Mouse (Mus musculus) telencephalon, adult 2 months (tissue): ENCODE measurements around the gene Stpg4.

ENCODE experiments used
- DNase-seq: peaks from one replicate; pipeline ENCODE4 v3.0.0-alpha.2; 2011; ENCODE audit warnings: low read depth, low spot score

Stpg4 gene

GRCm38 (mm10) chr17:87350471-87351240 is 76.9 kb downstream of the Stpg4 start:
- DNase-seq: no peak

DNA sequence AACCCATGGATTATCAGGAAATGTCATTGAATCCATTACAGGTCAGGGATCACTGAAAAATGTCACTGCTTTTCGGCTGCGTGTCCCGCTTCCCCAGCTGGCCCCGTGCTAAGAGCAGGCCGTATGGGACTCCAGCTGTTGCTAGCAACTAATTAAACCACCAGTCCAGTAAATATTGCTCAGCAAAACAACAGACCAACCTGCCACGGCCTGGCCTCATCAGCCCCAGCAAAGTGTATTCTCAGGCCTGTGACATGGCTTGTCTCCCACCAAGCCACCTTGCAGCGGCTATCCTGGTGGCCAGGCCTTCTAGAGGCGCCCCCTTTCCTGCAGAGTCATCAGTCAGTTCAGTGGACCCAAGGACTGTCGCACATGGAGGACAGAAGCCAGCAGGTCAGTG is 78.0 kb downstream of the Stpg4 start:
- no peak for DNase-seq

GRCm38 (mm10) chr17:87349069-87349468 is 78.5 kb downstream of the Stpg4 start:
- DNase-seq: no peak

GRCm38 (mm10) chr17:87348353-87348752 is 79.2 kb downstream of the Stpg4 start:
- DNase-seq: no peak

DNA sequence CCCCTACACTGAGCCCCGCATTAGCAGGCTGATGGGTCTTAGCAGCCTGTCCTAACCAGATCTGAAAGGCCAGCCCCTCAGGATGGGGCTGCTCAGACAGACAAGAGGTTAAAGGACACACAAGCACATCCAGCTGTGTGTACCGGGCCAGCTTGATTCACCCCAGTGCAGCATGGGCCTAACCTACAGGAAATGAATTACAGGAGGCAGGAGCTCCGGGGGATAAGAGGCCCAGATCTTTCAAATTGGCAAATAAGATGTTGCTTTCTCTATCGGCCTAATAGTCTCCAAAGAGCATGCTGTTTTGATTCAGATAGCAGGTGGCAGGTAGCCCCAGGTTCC is 82.3 kb downstream of the Stpg4 start:
- DNase-seq: no peak

- no peak for DNase-seq
Observed at GRCm38 (mm10) chr17:87344441-87345251, 82.9 kb downstream of the Stpg4 start.

GRCm38 (mm10) chr17:87343060-87343703 is 84.4 kb downstream of the Stpg4 start:
- DNase-seq: no peak
